Mouse (Mus musculus): Measurements from ENCODE around the gene Camsap1. TPM values are rescaled to one million over a fixed set of nuclear protein-coding genes. Genes with fewer than 3 reads are reported as not detected.

The Camsap1 gene
- polyA plus RNA-seq, 1 experiment from 2014 or later: 6.0 TPM

GRCm38 (mm10) chr2:25987817-25988216 lies 4.7 kb upstream of the Camsap1 start:
- peaks cover 11% of the 10 kb centered on the region for H3K4me1 ChIP-seq (ENCODE audit: control insufficient read depth, insufficient read depth, low read length)
- no peak overlapping the region for H3K9ac ChIP-seq (ENCODE audit: low read length)
- H3K27ac ChIP-seq (ENCODE audit: low read length): no peak overlapping the region
- no peak for ATAC-seq (replicated peaks; ENCODE audit: extremely low read depth, insufficient read depth, low FRiP score)
- no peaks in the 10 kb centered on the region for H3K9me3 ChIP-seq (replicated peaks; ENCODE audit: control insufficient read depth, low read length)
- no peaks in the 10 kb centered on the region for H3K27me3 ChIP-seq (ENCODE audit: control insufficient read depth, insufficient read depth, low read length)
- WGBS: 67% methylated on average over 6 of the region's 6 CpGs
- H3K36me3 ChIP-seq (ENCODE audit: control insufficient read depth, insufficient read depth): no peaks in the 10 kb centered on the region
- no peak overlapping the region for H3K4me3 ChIP-seq (ENCODE audit: low read length)
- no peak overlapping the region for H3K4me2 ChIP-seq (ENCODE audit: low read depth, low read length)

- Histone ChIP-seq H3K4me2 (ENCODE audit: low read depth, low read length) (no peak overlapping the region), H3K27me3 (ENCODE audit: control insufficient read depth, insufficient read depth, low read length) (no peaks in the 10 kb centered on the region), H3K27ac (ENCODE audit: low read length) (no peak overlapping the region), H3K9me3 (replicated peaks; ENCODE audit: control insufficient read depth, low read length) (no peaks in the 10 kb centered on the region), H3K9ac (ENCODE audit: low read length) (no peak overlapping the region), H3K4me1 (ENCODE audit: control insufficient read depth, insufficient read depth, low read length) (peaks cover 13% of the 10 kb centered on the region), H3K36me3 (ENCODE audit: control insufficient read depth, insufficient read depth) (no peaks in the 10 kb centered on the region), H3K4me3 (ENCODE audit: low read length) (no peak overlapping the region)
- WGBS: 67% methylated on average over 5 of the region's 5 CpGs
- no peak for ATAC-seq (replicated peaks; ENCODE audit: extremely low read depth, insufficient read depth, low FRiP score)
These were observed 3.5 kb upstream of the Camsap1 start for GRCm38 (mm10) chr2:25986601-25987000.

- Histone ChIP-seq H3K9me3 (replicated peaks; ENCODE audit: control insufficient read depth, low read length) (no peaks in the 10 kb centered on the region), H3K27me3 (ENCODE audit: control insufficient read depth, insufficient read depth, low read length) (no peaks in the 10 kb centered on the region), H3K4me2 (ENCODE audit: low read depth, low read length) (peak overlapping the region; percentile 80), H3K9ac (ENCODE audit: low read length) (peak overlapping the region; percentile 95), H3K36me3 (ENCODE audit: control insufficient read depth, insufficient read depth) (no peaks in the 10 kb centered on the region), H3K27ac (ENCODE audit: low read length) (peak overlapping the region; percentile 88), H3K4me3 (ENCODE audit: low read length) (peak overlapping the region; percentile 91), H3K4me1 (ENCODE audit: control insufficient read depth, insufficient read depth, low read length) (peaks cover 31% of the 10 kb centered on the region)
- peak; percentile 4 for ATAC-seq (replicated peaks; ENCODE audit: extremely low read depth, insufficient read depth, low FRiP score)
- under 1% methylated on average over 62 of the region's 76 CpGs for WGBS
These were observed 523 bp downstream of the Camsap1 start for GRCm38 (mm10) chr2:25982426-25983091.

- Histone ChIP-seq H3K9ac (ENCODE audit: low read length) (peak overlapping the region; percentile 95), H3K4me2 (ENCODE audit: low read depth, low read length) (peak overlapping the region; percentile 80), H3K4me3 (ENCODE audit: low read length) (peak overlapping the region; percentile 91), H3K36me3 (ENCODE audit: control insufficient read depth, insufficient read depth) (no peaks in the 10 kb centered on the region), H3K4me1 (ENCODE audit: control insufficient read depth, insufficient read depth, low read length) (peaks cover 31% of the 10 kb centered on the region), H3K27ac (ENCODE audit: low read length) (peak overlapping the region; percentile 88; the same call in 1 of the 2 replicates), H3K27me3 (ENCODE audit: control insufficient read depth, insufficient read depth, low read length) (no peaks in the 10 kb centered on the region), H3K9me3 (replicated peaks; ENCODE audit: control insufficient read depth, low read length) (no peaks in the 10 kb centered on the region)
- WGBS: under 1% methylated on average over 16 of the region's 16 CpGs
- ATAC-seq (replicated peaks; ENCODE audit: extremely low read depth, insufficient read depth, low FRiP score): no peak
These were observed 1.0 kb downstream of the Camsap1 start for GRCm38 (mm10) chr2:25982052-25982425.

- H3K27ac ChIP-seq (ENCODE audit: low read length): no peak overlapping the region
- H3K4me2 ChIP-seq (ENCODE audit: low read depth, low read length): no peak overlapping the region
- H3K4me1 ChIP-seq (ENCODE audit: control insufficient read depth, insufficient read depth, low read length): peaks cover 29% of the 10 kb centered on the region
- WGBS: 69% methylated on average over 4 of the region's 4 CpGs
- no peak overlapping the region for H3K9ac ChIP-seq (ENCODE audit: low read length)
- no peaks in the 10 kb centered on the region for H3K9me3 ChIP-seq (replicated peaks; ENCODE audit: control insufficient read depth, low read length)
- H3K27me3 ChIP-seq (ENCODE audit: control insufficient read depth, insufficient read depth, low read length): no peaks in the 10 kb centered on the region
- no peak for ATAC-seq (replicated peaks; ENCODE audit: extremely low read depth, insufficient read depth, low FRiP score)
- H3K36me3 ChIP-seq (ENCODE audit: control insufficient read depth, insufficient read depth): no peaks in the 10 kb centered on the region
- no peak overlapping the region for H3K4me3 ChIP-seq (ENCODE audit: low read length)
These were observed 4.1 kb downstream of the Camsap1 start for GRCm38 (mm10) chr2:25978997-25979396.

GRCm38 (mm10) chr2:25977587-25978239 lies 5.4 kb downstream of the Camsap1 start:
- Histone ChIP-seq H3K9me3 (replicated peaks; ENCODE audit: control insufficient read depth, low read length) (no peaks in the 10 kb centered on the region), H3K36me3 (ENCODE audit: control insufficient read depth, insufficient read depth) (no peaks in the 10 kb centered on the region), H3K4me1 (ENCODE audit: control insufficient read depth, insufficient read depth, low read length) (peaks cover 37% of the 10 kb centered on the region), H3K4me2 (ENCODE audit: low read depth, low read length) (no peak overlapping the region), H3K27me3 (ENCODE audit: control insufficient read depth, insufficient read depth, low read length) (no peaks in the 10 kb centered on the region), H3K4me3 (ENCODE audit: low read length) (no peak overlapping the region), H3K27ac (ENCODE audit: low read length) (no peak overlapping the region), H3K9ac (ENCODE audit: low read length) (no peak overlapping the region)
- no peak for ATAC-seq (replicated peaks; ENCODE audit: extremely low read depth, insufficient read depth, low FRiP score)
- 34% methylated on average over 7 of the region's 7 CpGs for WGBS

- no peak for ATAC-seq (replicated peaks; ENCODE audit: extremely low read depth, insufficient read depth, low FRiP score)
- H3K27me3 ChIP-seq (ENCODE audit: control insufficient read depth, insufficient read depth, low read length): no peaks in the 10 kb centered on the region
- H3K36me3 ChIP-seq (ENCODE audit: control insufficient read depth, insufficient read depth): no peaks in the 10 kb centered on the region
- H3K27ac ChIP-seq (ENCODE audit: low read length): no peak overlapping the region
- peaks cover 41% of the 10 kb centered on the region for H3K4me1 ChIP-seq (ENCODE audit: control insufficient read depth, insufficient read depth, low read length)
- H3K4me2 ChIP-seq (ENCODE audit: low read depth, low read length): no peak overlapping the region
- H3K9ac ChIP-seq (ENCODE audit: low read length): no peak overlapping the region
- no peak overlapping the region for H3K4me3 ChIP-seq (ENCODE audit: low read length)
- WGBS: 92% methylated on average over 4 of the region's 4 CpGs
- no peaks in the 10 kb centered on the region for H3K9me3 ChIP-seq (replicated peaks; ENCODE audit: control insufficient read depth, low read length)
These were observed 7.8 kb downstream of the Camsap1 start for GRCm38 (mm10) chr2:25975141-25975770.

GRCm38 (mm10) chr2:25970426-25970825 lies 12.7 kb downstream of the Camsap1 start:
- Histone ChIP-seq H3K27ac (ENCODE audit: low read length) (peak overlapping the region; percentile 86), H3K4me3 (ENCODE audit: low read length) (no peak overlapping the region), H3K27me3 (ENCODE audit: control insufficient read depth, insufficient read depth, low read length) (no peaks in the 10 kb centered on the region), H3K9ac (ENCODE audit: low read length) (no peak overlapping the region; the same call in 1 of the 2 replicates), H3K4me1 (ENCODE audit: control insufficient read depth, insufficient read depth, low read length) (peaks cover 32% of the 10 kb centered on the region), H3K36me3 (ENCODE audit: control insufficient read depth, insufficient read depth) (peaks cover 9% of the 10 kb centered on the region), H3K4me2 (ENCODE audit: low read depth, low read length) (peak overlapping the region; percentile 26), H3K9me3 (replicated peaks; ENCODE audit: control insufficient read depth, low read length) (no peaks in the 10 kb centered on the region)
- peak; percentile 64; the same call in 1 of the 2 replicates for ATAC-seq (replicated peaks; ENCODE audit: extremely low read depth, insufficient read depth, low FRiP score)
- 22% methylated on average over 2 of the region's 2 CpGs for WGBS

GRCm38 (mm10) chr2:25969319-25969718 lies 13.8 kb downstream of the Camsap1 start:
- H3K9me3 ChIP-seq (replicated peaks; ENCODE audit: control insufficient read depth, low read length): no peaks in the 10 kb centered on the region
- no peak overlapping the region for H3K4me3 ChIP-seq (ENCODE audit: low read length)
- H3K9ac ChIP-seq (ENCODE audit: low read length): no peak overlapping the region
- H3K4me1 ChIP-seq (ENCODE audit: control insufficient read depth, insufficient read depth, low read length): peaks cover 32% of the 10 kb centered on the region
- H3K4me2 ChIP-seq (ENCODE audit: low read depth, low read length): no peak overlapping the region
- no peak for ATAC-seq (replicated peaks; ENCODE audit: extremely low read depth, insufficient read depth, low FRiP score)
- H3K27me3 ChIP-seq (ENCODE audit: control insufficient read depth, insufficient read depth, low read length): no peaks in the 10 kb centered on the region
- WGBS: 64% methylated on average over 4 of the region's 4 CpGs
- peaks cover 20% of the 10 kb centered on the region for H3K36me3 ChIP-seq (ENCODE audit: control insufficient read depth, insufficient read depth)
- peak overlapping the region; percentile 56 for H3K27ac ChIP-seq (ENCODE audit: low read length)

All from heart, embryonic 16.5 days (tissue).